Mouse (Mus musculus): ENCODE measurements around the gene Hspa1a. TPM values are rescaled to one million over a fixed set of nuclear protein-coding genes. Genes with fewer than 3 reads are reported as not detected.

The Hspa1a gene
- total and polyA plus RNA-seq, 2 experiments from 2014 or later: 2.5 to 10.2 TPM

DNA sequence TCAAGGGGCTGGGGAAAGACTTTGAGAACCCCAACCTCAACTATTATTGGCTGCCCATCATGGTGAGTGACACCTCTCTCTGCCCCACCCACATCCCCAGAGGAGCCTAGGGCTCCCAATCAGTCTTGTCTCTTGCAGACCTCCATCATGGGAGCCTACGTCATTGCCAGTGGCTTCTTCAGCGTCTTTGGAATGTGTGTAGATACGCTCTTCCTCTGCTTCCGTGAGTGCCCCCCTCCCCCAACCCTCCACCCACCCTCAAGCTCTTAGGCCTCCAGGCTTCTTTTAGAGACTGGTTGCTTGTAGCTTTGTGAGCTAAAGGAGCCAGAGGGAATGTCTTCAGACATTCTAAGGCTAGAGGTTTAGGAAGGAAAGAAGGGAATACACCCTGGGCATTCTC, 43.1 kb downstream of the Hspa1a start:
- no peak for TF ChIP-seq EP300 (IDR thresholded peaks at IDR 0.05; ENCODE audit: low read depth)
- TF ChIP-seq CTCF (IDR thresholded peaks at IDR 0.05; ENCODE audit: low read depth): no peak
- DNase-seq (ENCODE audit: low spot score): no peak
- no peak overlapping the region for H3K4me3 ChIP-seq (ENCODE audit: low read depth, low read length)

DNA sequence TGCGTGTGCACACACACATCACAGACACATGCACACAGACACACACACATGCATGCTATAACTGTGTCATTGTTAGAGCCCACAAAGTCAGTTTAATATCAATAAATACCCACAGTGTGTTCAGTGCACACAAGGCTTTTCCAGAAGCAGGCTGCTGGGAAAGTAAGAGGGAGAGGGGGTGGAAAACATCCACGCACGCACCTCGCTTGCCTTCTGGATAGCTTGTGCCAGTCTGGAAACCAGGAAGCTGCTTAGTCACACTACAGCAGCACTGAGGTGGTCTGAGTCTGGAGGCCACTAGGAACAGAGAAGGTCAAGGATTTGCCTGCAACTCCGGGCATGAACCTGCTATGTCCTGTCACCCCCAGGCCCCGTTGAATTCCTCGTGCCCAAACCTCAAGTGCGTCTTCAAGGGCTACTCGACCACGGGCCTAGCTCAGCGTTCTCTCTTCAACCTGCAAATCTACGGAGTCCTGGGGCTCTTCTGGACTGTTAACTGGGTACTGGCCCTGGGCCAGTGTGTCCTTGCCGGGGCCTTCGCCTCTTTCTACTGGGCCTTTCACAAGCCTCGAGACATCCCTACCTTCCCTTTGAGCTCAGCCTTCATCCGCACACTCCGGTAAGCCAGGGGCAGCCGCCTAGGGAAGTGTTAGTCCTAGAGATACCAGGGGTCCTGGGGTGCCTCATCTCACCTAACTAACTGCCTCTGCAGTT, 44.5 kb downstream of the Hspa1a start:
- no peak overlapping the region for H3K27ac ChIP-seq (ENCODE audit: low read depth)
- ATAC-seq (ENCODE audit: insufficient read depth, low read depth) (no peak), DNase-seq (ENCODE audit: low spot score) (no peak)
- no peaks in the 10 kb centered on the region for H3K9me3 ChIP-seq (replicated peaks; ENCODE audit: control insufficient read depth, low read length)
- no peak for TF ChIP-seq CTCF (IDR thresholded peaks at IDR 0.05; ENCODE audit: low read depth)
- TF ChIP-seq EP300 (IDR thresholded peaks at IDR 0.05; ENCODE audit: low read depth): no peak
- H3K4me1 ChIP-seq (ENCODE audit: control insufficient read depth, insufficient read depth): peaks cover 10% of the 10 kb centered on the region; the same call in 1 of the 2 replicates
- H3K4me3 ChIP-seq (ENCODE audit: low read depth, low read length): no peak overlapping the region
- 82% methylated on average over 18 of the region's 18 CpGs for WGBS
- no peaks in the 10 kb centered on the region for H3K36me3 ChIP-seq (replicated peaks; ENCODE audit: control insufficient read depth, insufficient read depth, low read length)
- H3K9ac ChIP-seq (replicated peaks; ENCODE audit: low read depth, low read length): no peak overlapping the region
- H3K4me2 ChIP-seq (ENCODE audit: low read depth, low read length): no peak overlapping the region
- no peaks in the 10 kb centered on the region for H3K27me3 ChIP-seq (ENCODE audit: control insufficient read depth, insufficient read depth, low read length)

More for the DNA sequence above, 43.1 kb downstream of the Hspa1a start:
- H3K9ac ChIP-seq (replicated peaks; ENCODE audit: low read depth, low read length): no peak overlapping the region
- no peak for ATAC-seq (ENCODE audit: insufficient read depth, low read depth)
- no peak overlapping the region for H3K27ac ChIP-seq (ENCODE audit: low read depth)
- no peaks in the 10 kb centered on the region for H3K9me3 ChIP-seq (replicated peaks; ENCODE audit: control insufficient read depth, low read length)
- H3K4me2 ChIP-seq (ENCODE audit: low read depth, low read length): no peak overlapping the region
- H3K36me3 ChIP-seq (replicated peaks; ENCODE audit: control insufficient read depth, insufficient read depth, low read length): no peaks in the 10 kb centered on the region
- no peaks in the 10 kb centered on the region for H3K27me3 ChIP-seq (ENCODE audit: control insufficient read depth, insufficient read depth, low read length)
- peaks cover 10% of the 10 kb centered on the region; the same call in 1 of the 2 replicates for H3K4me1 ChIP-seq (ENCODE audit: control insufficient read depth, insufficient read depth)
- WGBS: 40% methylated on average over 4 of the region's 4 CpGs

DNA sequence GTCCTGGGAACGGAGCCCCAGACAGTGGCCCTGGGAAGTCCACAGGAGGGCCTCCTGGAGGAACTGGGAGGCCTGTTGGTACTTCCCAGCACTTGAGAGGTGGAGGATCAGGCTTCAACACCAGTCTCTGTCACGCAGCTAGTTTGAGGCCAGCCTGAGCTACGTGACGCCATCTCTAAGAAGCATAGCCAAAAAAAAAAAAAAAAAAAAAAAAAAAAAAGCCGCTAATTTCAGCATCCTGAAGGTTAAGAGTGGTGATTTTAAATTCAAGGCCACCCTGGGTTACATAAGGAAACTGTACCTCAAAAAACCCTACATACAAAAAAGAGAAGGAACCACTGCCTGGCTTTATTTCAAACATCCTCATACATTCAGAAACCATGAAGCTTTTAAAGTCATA, 47.7 kb downstream of the Hspa1a start:
- Histone ChIP-seq H3K4me3 (ENCODE audit: low read depth, low read length) (no peak overlapping the region), H3K9me3 (replicated peaks; ENCODE audit: control insufficient read depth, low read length) (no peaks in the 10 kb centered on the region), H3K9ac (replicated peaks; ENCODE audit: low read depth, low read length) (no peak overlapping the region), H3K4me1 (ENCODE audit: control insufficient read depth, insufficient read depth) (no peaks in the 10 kb centered on the region), H3K27me3 (ENCODE audit: control insufficient read depth, insufficient read depth, low read length) (no peaks in the 10 kb centered on the region), H3K36me3 (replicated peaks; ENCODE audit: control insufficient read depth, insufficient read depth, low read length) (no peaks in the 10 kb centered on the region), H3K27ac (ENCODE audit: low read depth) (no peak overlapping the region), H3K4me2 (ENCODE audit: low read depth, low read length) (no peak overlapping the region)
- 66% methylated on average over 5 of the region's 5 CpGs for WGBS
- ATAC-seq (ENCODE audit: insufficient read depth, low read depth) (no peak), DNase-seq (ENCODE audit: low spot score) (no peak)
- TF ChIP-seq CTCF (IDR thresholded peaks at IDR 0.05; ENCODE audit: low read depth) (no peak), EP300 (IDR thresholded peaks at IDR 0.05; ENCODE audit: low read depth) (no peak)

DNA sequence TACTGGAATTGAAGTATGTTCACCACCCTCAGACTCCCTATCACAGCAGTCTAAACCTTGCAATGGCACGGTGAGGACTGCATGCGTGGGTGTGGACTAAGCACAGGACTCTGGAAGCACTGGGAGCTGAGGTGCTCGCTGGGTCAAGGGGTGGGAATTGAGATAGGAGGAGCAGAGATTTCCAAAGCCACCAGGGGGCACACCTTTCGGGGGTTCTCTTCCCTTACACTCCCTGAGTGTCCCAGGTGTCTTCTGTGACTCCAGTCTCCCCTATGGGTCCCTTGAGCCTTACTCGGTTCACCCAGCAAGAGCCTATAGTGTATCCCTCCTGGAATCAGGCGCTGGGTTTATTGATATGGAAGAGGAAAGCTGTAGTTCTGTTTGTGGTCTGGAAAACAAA, 49.0 kb downstream of the Hspa1a start:
- H3K9me3 ChIP-seq (replicated peaks; ENCODE audit: control insufficient read depth, low read length): no peaks in the 10 kb centered on the region
- no peaks in the 10 kb centered on the region for H3K27me3 ChIP-seq (ENCODE audit: control insufficient read depth, insufficient read depth, low read length)
- no peak overlapping the region for H3K4me3 ChIP-seq (ENCODE audit: low read depth, low read length)
- no peak overlapping the region for H3K4me2 ChIP-seq (ENCODE audit: low read depth, low read length)
- no peak overlapping the region for H3K27ac ChIP-seq (ENCODE audit: low read depth)
- DNase-seq (ENCODE audit: low spot score) (no peak), ATAC-seq (ENCODE audit: insufficient read depth, low read depth) (no peak)
- WGBS: 39% methylated on average over 6 of the region's 6 CpGs
- no peak overlapping the region for H3K9ac ChIP-seq (replicated peaks; ENCODE audit: low read depth, low read length)
- no peak for TF ChIP-seq EP300 (IDR thresholded peaks at IDR 0.05; ENCODE audit: low read depth)
- peak; percentile 20; the same call in 1 of the 2 replicates for TF ChIP-seq CTCF (IDR thresholded peaks at IDR 0.05; ENCODE audit: low read depth)
- H3K4me1 ChIP-seq (ENCODE audit: control insufficient read depth, insufficient read depth): no peaks in the 10 kb centered on the region
- no peaks in the 10 kb centered on the region for H3K36me3 ChIP-seq (replicated peaks; ENCODE audit: control insufficient read depth, insufficient read depth, low read length)

Other genes with a start within 250 kb of the Hspa1a start
Only the 30 nearest of the 43 such genes appear.
- 2.6 and 9.2 TPM in 2 replicates for gene Stk19, start 135.2 kb downstream of the Hspa1a start, total RNA-seq (2014; rRNA removed; ENCODE audit: low replicate concordance)
- gene Stk19, start 135.2 kb downstream of the Hspa1a start, polyA plus RNA-seq (2015; fragmentation: Nextera tagmentation; extraction: Ambion mirVana): 20.5 and 20.7 TPM in 2 replicates
- gene Dxo, start 135.1 kb downstream of the Hspa1a start, total RNA-seq (2014; rRNA removed; ENCODE audit: low replicate concordance): 19.2 and 22.3 TPM in 2 replicates
- gene Dxo, start 135.1 kb downstream of the Hspa1a start, polyA plus RNA-seq (2015; fragmentation: Nextera tagmentation; extraction: Ambion mirVana): 23.0 and 24.3 TPM in 2 replicates
- 40.3 and 62.1 TPM in 2 replicates for gene Skiv2l, start 121.9 kb downstream of the Hspa1a start, total RNA-seq (2014; rRNA removed; ENCODE audit: low replicate concordance)
- gene Skiv2l, start 121.9 kb downstream of the Hspa1a start, polyA plus RNA-seq (2015; fragmentation: Nextera tagmentation; extraction: Ambion mirVana): 15.9 and 18.7 TPM in 2 replicates
- 22.9 and 39.8 TPM in 2 replicates for gene Nelfe, start 121.8 kb downstream of the Hspa1a start, total RNA-seq (2014; rRNA removed; ENCODE audit: low replicate concordance)
- 36.3 and 39.9 TPM in 2 replicates for gene Nelfe, start 121.8 kb downstream of the Hspa1a start, polyA plus RNA-seq (2015; fragmentation: Nextera tagmentation; extraction: Ambion mirVana)
- gene Cfb, start 109.6 kb downstream of the Hspa1a start, total RNA-seq (2014; rRNA removed; ENCODE audit: low replicate concordance): 1.1 and 2.9 TPM in 2 replicates
- 1.3 and 2.1 TPM in 2 replicates for gene Cfb, start 109.6 kb downstream of the Hspa1a start, polyA plus RNA-seq (2015; fragmentation: Nextera tagmentation; extraction: Ambion mirVana)
- gene Zbtb12, start 92.7 kb downstream of the Hspa1a start, total RNA-seq (2014; rRNA removed; ENCODE audit: low replicate concordance): 6.1 and 7.6 TPM in 2 replicates
- 0.63 and 0.93 TPM in 2 replicates for gene Zbtb12, start 92.7 kb downstream of the Hspa1a start, polyA plus RNA-seq (2015; fragmentation: Nextera tagmentation; extraction: Ambion mirVana)
- not detected in 2 replicates for gene Gm20547, start 90.1 kb downstream of the Hspa1a start, total RNA-seq (2014; rRNA removed; ENCODE audit: low replicate concordance)
- gene Gm20547, start 90.1 kb downstream of the Hspa1a start, polyA plus RNA-seq (2015; fragmentation: Nextera tagmentation; extraction: Ambion mirVana): not detected in 2 replicates
- 4.5 and 7.1 TPM in 2 replicates for gene C2, start 73.9 kb downstream of the Hspa1a start, total RNA-seq (2014; rRNA removed; ENCODE audit: low replicate concordance)
- gene C2, start 73.9 kb downstream of the Hspa1a start, polyA plus RNA-seq (2015; fragmentation: Nextera tagmentation; extraction: Ambion mirVana): 2.9 and 3.3 TPM in 2 replicates
- gene Ehmt2, start 73.7 kb downstream of the Hspa1a start, total RNA-seq (2014; rRNA removed; ENCODE audit: low replicate concordance): 80.3 and 95.8 TPM in 2 replicates
- 17.5 and 17.6 TPM in 2 replicates for gene Ehmt2, start 73.7 kb downstream of the Hspa1a start, polyA plus RNA-seq (2015; fragmentation: Nextera tagmentation; extraction: Ambion mirVana)
- not detected in 2 replicates for gene Slc44a4, start 57.7 kb downstream of the Hspa1a start, total RNA-seq (2014; rRNA removed; ENCODE audit: low replicate concordance)
- 0.29 TPM in 1 of 2 replicates, not detected in the other for gene Slc44a4, start 57.7 kb downstream of the Hspa1a start, polyA plus RNA-seq (2015; fragmentation: Nextera tagmentation; extraction: Ambion mirVana)
- 30.1 and 79.2 TPM in 2 replicates for gene Neu1, start 40.9 kb downstream of the Hspa1a start, total RNA-seq (2014; rRNA removed; ENCODE audit: low replicate concordance)
- gene Neu1, start 40.9 kb downstream of the Hspa1a start, polyA plus RNA-seq (2015; fragmentation: Nextera tagmentation; extraction: Ambion mirVana): 18.6 and 19.5 TPM in 2 replicates
- 6.0 and 21.6 TPM in 2 replicates for gene Hspa1b, start 12.9 kb downstream of the Hspa1a start, total RNA-seq (2014; rRNA removed; ENCODE audit: low replicate concordance)
- 0.14 and 0.25 TPM in 2 replicates for gene Hspa1b, start 12.9 kb downstream of the Hspa1a start, polyA plus RNA-seq (2015; fragmentation: Nextera tagmentation; extraction: Ambion mirVana)
- not detected in 2 replicates for gene Gm20481, start 2.2 kb downstream of the Hspa1a start, total RNA-seq (2014; rRNA removed; ENCODE audit: low replicate concordance)
- gene Gm20481, start 2.2 kb downstream of the Hspa1a start, polyA plus RNA-seq (2015; fragmentation: Nextera tagmentation; extraction: Ambion mirVana): not detected in 2 replicates
- gene Hspa1l, start 547 bp upstream of the Hspa1a start, total RNA-seq (2014; rRNA removed; ENCODE audit: low replicate concordance): 3.3 and 5.1 TPM in 2 replicates
- gene Hspa1l, start 547 bp upstream of the Hspa1a start, polyA plus RNA-seq (2015; fragmentation: Nextera tagmentation; extraction: Ambion mirVana): 1.6 and 1.8 TPM in 2 replicates
- 23.1 and 43.3 TPM in 2 replicates for gene Lsm2, start 9.7 kb upstream of the Hspa1a start, total RNA-seq (2014; rRNA removed; ENCODE audit: low replicate concordance)
- gene Lsm2, start 9.7 kb upstream of the Hspa1a start, polyA plus RNA-seq (2015; fragmentation: Nextera tagmentation; extraction: Ambion mirVana): 63.5 and 64.2 TPM in 2 replicates
- gene Vars, start 28.8 kb upstream of the Hspa1a start, total RNA-seq (2014; rRNA removed; ENCODE audit: low replicate concordance): 61.5 and 92.0 TPM in 2 replicates
- 20.4 and 21.7 TPM in 2 replicates for gene Vars, start 28.8 kb upstream of the Hspa1a start, polyA plus RNA-seq (2015; fragmentation: Nextera tagmentation; extraction: Ambion mirVana)
- gene Vwa7, start 44.4 kb upstream of the Hspa1a start, total RNA-seq (2014; rRNA removed; ENCODE audit: low replicate concordance): 0.77 and 0.92 TPM in 2 replicates
- gene Vwa7, start 44.4 kb upstream of the Hspa1a start, polyA plus RNA-seq (2015; fragmentation: Nextera tagmentation; extraction: Ambion mirVana): 0.43 and 0.63 TPM in 2 replicates
- gene Sapcd1, start 55.9 kb upstream of the Hspa1a start, total RNA-seq (2014; rRNA removed; ENCODE audit: low replicate concordance): 2.1 and 9.6 TPM in 2 replicates
- 0.77 and 1.2 TPM in 2 replicates for gene Sapcd1, start 55.9 kb upstream of the Hspa1a start, polyA plus RNA-seq (2015; fragmentation: Nextera tagmentation; extraction: Ambion mirVana)
- gene Msh5, start 74.6 kb upstream of the Hspa1a start, total RNA-seq (2014; rRNA removed; ENCODE audit: low replicate concordance): 1.2 and 5.0 TPM in 2 replicates
- 1.4 and 1.7 TPM in 2 replicates for gene Msh5, start 74.6 kb upstream of the Hspa1a start, polyA plus RNA-seq (2015; fragmentation: Nextera tagmentation; extraction: Ambion mirVana)
- 194 and 223 TPM in 2 replicates for gene Clic1, start 77.8 kb upstream of the Hspa1a start, total RNA-seq (2014; rRNA removed; ENCODE audit: low replicate concordance)
- 203 and 205 TPM in 2 replicates for gene Clic1, start 77.8 kb upstream of the Hspa1a start, polyA plus RNA-seq (2015; fragmentation: Nextera tagmentation; extraction: Ambion mirVana)
- gene Ddah2, start 86.9 kb upstream of the Hspa1a start, total RNA-seq (2014; rRNA removed; ENCODE audit: low replicate concordance): 97.1 and 114 TPM in 2 replicates
- 128 and 130 TPM in 2 replicates for gene Ddah2, start 86.9 kb upstream of the Hspa1a start, polyA plus RNA-seq (2015; fragmentation: Nextera tagmentation; extraction: Ambion mirVana)
- gene Ly6g6c, start 93.2 kb upstream of the Hspa1a start, total RNA-seq (2014; rRNA removed; ENCODE audit: low replicate concordance): not detected in 2 replicates
- gene Ly6g6c, start 93.2 kb upstream of the Hspa1a start, polyA plus RNA-seq (2015; fragmentation: Nextera tagmentation; extraction: Ambion mirVana): not detected in 2 replicates
- gene Mpig6b, start 94.0 kb upstream of the Hspa1a start, total RNA-seq (2014; rRNA removed; ENCODE audit: low replicate concordance): 0.15 TPM in 1 of 2 replicates, not detected in the other
- 0.15 and 0.16 TPM in 2 replicates for gene Mpig6b, start 94.0 kb upstream of the Hspa1a start, polyA plus RNA-seq (2015; fragmentation: Nextera tagmentation; extraction: Ambion mirVana)
- 1.6 TPM in 1 of 2 replicates, not detected in the other for gene Ly6g6e, start 104.7 kb upstream of the Hspa1a start, total RNA-seq (2014; rRNA removed; ENCODE audit: low replicate concordance)
- gene Ly6g6e, start 104.7 kb upstream of the Hspa1a start, polyA plus RNA-seq (2015; fragmentation: Nextera tagmentation; extraction: Ambion mirVana): 0.22 and 0.32 TPM in 2 replicates
- gene Ly6g6d, start 105.9 kb upstream of the Hspa1a start, total RNA-seq (2014; rRNA removed; ENCODE audit: low replicate concordance): 3.8 TPM in 1 of 2 replicates, not detected in the other
- 3.0 and 3.3 TPM in 2 replicates for gene Ly6g6d, start 105.9 kb upstream of the Hspa1a start, polyA plus RNA-seq (2015; fragmentation: Nextera tagmentation; extraction: Ambion mirVana)
- not detected in 2 replicates for gene Ly6g6f, start 113.5 kb upstream of the Hspa1a start, total RNA-seq (2014; rRNA removed; ENCODE audit: low replicate concordance)
- gene Ly6g6f, start 113.5 kb upstream of the Hspa1a start, polyA plus RNA-seq (2015; fragmentation: Nextera tagmentation; extraction: Ambion mirVana): 0.10 TPM in 1 of 2 replicates, not detected in the other
- 74.3 and 131 TPM in 2 replicates for gene Abhd16a, start 117.1 kb upstream of the Hspa1a start, total RNA-seq (2014; rRNA removed; ENCODE audit: low replicate concordance)
- gene Abhd16a, start 117.1 kb upstream of the Hspa1a start, polyA plus RNA-seq (2015; fragmentation: Nextera tagmentation; extraction: Ambion mirVana): 73.2 and 74.1 TPM in 2 replicates
- gene Ly6g5c, start 136.1 kb upstream of the Hspa1a start, total RNA-seq (2014; rRNA removed; ENCODE audit: low replicate concordance): not detected in 2 replicates
- 0.25 and 0.26 TPM in 2 replicates for gene Ly6g5c, start 136.1 kb upstream of the Hspa1a start, polyA plus RNA-seq (2015; fragmentation: Nextera tagmentation; extraction: Ambion mirVana)
- gene Ly6g5b, start 143.3 kb upstream of the Hspa1a start, total RNA-seq (2014; rRNA removed; ENCODE audit: low replicate concordance): 0.97 TPM in 1 of 2 replicates, not detected in the other
- gene Ly6g5b, start 143.3 kb upstream of the Hspa1a start, polyA plus RNA-seq (2015; fragmentation: Nextera tagmentation; extraction: Ambion mirVana): 0.30 TPM in 1 of 2 replicates, not detected in the other
- gene Gpank1, start 149.3 kb upstream of the Hspa1a start, total RNA-seq (2014; rRNA removed; ENCODE audit: low replicate concordance): 4.2 and 24.1 TPM in 2 replicates
- 9.1 and 9.6 TPM in 2 replicates for gene Gpank1, start 149.3 kb upstream of the Hspa1a start, polyA plus RNA-seq (2015; fragmentation: Nextera tagmentation; extraction: Ambion mirVana)

Measured in heart, postnatal 0 days (tissue).